Mouse (Mus musculus): Measurements from ENCODE around the gene Grb7.
A peak's percentile ranks its signal among the peaks of the same experiment; 100 is the strongest.

Grb7 gene

GRCm38 (mm10) chr11:98472696-98473095, 26.5 kb downstream of the Grb7 start:
- peak; percentile 63 for DNase-seq (ENCODE audit: low read depth)

GRCm38 (mm10) chr11:98473916-98474479, 27.8 kb downstream of the Grb7 start:
- DNase-seq (ENCODE audit: low read depth), result peak; percentile 58

- DNase-seq (ENCODE audit: low read depth), result peak; percentile 68
Measured at GRCm38 (mm10) chr11:98474967-98475366, 28.8 kb downstream of the Grb7 start.

GRCm38 (mm10) chr11:98475630-98476433, 29.6 kb downstream of the Grb7 start:
- peak; percentile 57 for DNase-seq (ENCODE audit: low read depth)

GRCm38 (mm10) chr11:98476434-98476807, 30.2 kb downstream of the Grb7 start:
- no peak for DNase-seq (ENCODE audit: low read depth)

- DNase-seq (ENCODE audit: low read depth), result peak; percentile 86
Measured at GRCm38 (mm10) chr11:98477011-98477701, 31.0 kb downstream of the Grb7 start.

GRCm38 (mm10) chr11:98479026-98479939, 33.1 kb downstream of the Grb7 start:
- peak; percentile 83 for DNase-seq (ENCODE audit: low read depth)

GRCm38 (mm10) chr11:98479940-98480497, 33.8 kb downstream of the Grb7 start:
- peak; percentile 76 for DNase-seq (ENCODE audit: low read depth)

GRCm38 (mm10) chr11:98481231-98481630, 35.0 kb downstream of the Grb7 start:
- DNase-seq (ENCODE audit: low read depth), result peak; percentile 67

GRCm38 (mm10) chr11:98482067-98482466, 35.9 kb downstream of the Grb7 start:
- no peak for DNase-seq (ENCODE audit: low read depth)

- no peak for DNase-seq (ENCODE audit: low read depth)
Measured at GRCm38 (mm10) chr11:98485749-98486148, 39.6 kb downstream of the Grb7 start.

- DNase-seq (ENCODE audit: low read depth), result peak; percentile 90
Measured at GRCm38 (mm10) chr11:98487526-98488040, 41.4 kb downstream of the Grb7 start.

GRCm38 (mm10) chr11:98488540-98489234, 42.5 kb downstream of the Grb7 start:
- peak; percentile 84 for DNase-seq (ENCODE audit: low read depth)

- DNase-seq (ENCODE audit: low read depth), result peak; percentile 53
Measured at GRCm38 (mm10) chr11:98491571-98491970, 45.4 kb downstream of the Grb7 start.

GRCm38 (mm10) chr11:98492959-98493358, 46.8 kb downstream of the Grb7 start:
- peak; percentile 84 for DNase-seq (ENCODE audit: low read depth)

- DNase-seq (ENCODE audit: low read depth), result no peak
Measured at GRCm38 (mm10) chr11:98493394-98493793, 47.2 kb downstream of the Grb7 start.

GRCm38 (mm10) chr11:98495176-98495719, 49.1 kb downstream of the Grb7 start:
- peak; percentile 52 for DNase-seq (ENCODE audit: low read depth)

GRCm38 (mm10) chr11:98497388-98498288, 51.4 kb downstream of the Grb7 start:
- peak; percentile 87 for DNase-seq (ENCODE audit: low read depth)

GRCm38 (mm10) chr11:98504926-98505325, 58.7 kb downstream of the Grb7 start:
- DNase-seq (ENCODE audit: low read depth), result peak; percentile 63

Measured in induced T-regulatory cell, adult 2 months (primary cell).